Comparison of ENCODE assay signal across 35 mouse cellular contexts in genomic region chr4:82176723-82177122, GRCm38 (mm10).
"Had no signal": no experiment of that assay in that cellular context is flagged by ENCODE, and none has a peak within 500 bp of the region (broad histone marks: within the 10 kb centered on the region; RNA-seq: fewer than 3 reads in every experiment).

No protein-coding gene starts in this region.

- H3K4me2 ChIP-seq: heart, embryonic 11.5 days; heart, embryonic 12.5 days; heart, embryonic 13.5 days; heart, embryonic 15.5 days; hindbrain, embryonic 12.5 days; hindbrain, embryonic 13.5 days; hindbrain, embryonic 14.5 days; hindbrain, embryonic 15.5 days; intestine, embryonic 15.5 days; kidney, embryonic 15.5 days had no signal

- ATAC-seq: hindbrain, embryonic 16.5 days; hindbrain, postnatal 0 days; inflammation-experienced regulatory T-cells, adult 6 months; intestine, embryonic 15.5 days; intestine, embryonic 16.5 days; intestine, postnatal 0 days had no signal

- H3K9ac ChIP-seq: heart, embryonic 12.5 days; heart, embryonic 13.5 days; heart, embryonic 15.5 days; hindbrain, embryonic 12.5 days; hindbrain, embryonic 13.5 days; hindbrain, embryonic 14.5 days; hindbrain, embryonic 15.5 days; intestine, embryonic 15.5 days; kidney, embryonic 15.5 days had no signal

- DNase-seq: heart, postnatal 10 days; heart, postnatal 14 days; heart, postnatal 36 days; heart, postnatal 4 days; kidney, adult 11 months; kidney, adult 18-20 months; kidney, adult 2 months; kidney, adult 8-10 months; kidney, adult 9 months; kidney, postnatal 10 days; kidney, postnatal 14 days; kidney, postnatal 25 days; kidney, postnatal 36 days; kidney, postnatal 4 days; layer of hippocampus, adult 9-11 months; layer of hippocampus, postnatal 36 days had no signal

- H3K36me3 ChIP-seq: heart, embryonic 10.5 days; heart, embryonic 12.5 days; heart, embryonic 13.5 days; heart, embryonic 15.5 days; hindbrain, embryonic 10.5 days; hindbrain, embryonic 12.5 days; hindbrain, embryonic 13.5 days; hindbrain, embryonic 15.5 days; intestine, embryonic 15.5 days; kidney, embryonic 15.5 days had no signal

- H3K4me1 ChIP-seq: heart, embryonic 12.5 days; heart, embryonic 13.5 days; heart, embryonic 15.5 days; hindbrain, embryonic 10.5 days; hindbrain, embryonic 12.5 days; hindbrain, embryonic 13.5 days; hindbrain, embryonic 15.5 days; intestine, embryonic 15.5 days had no signal

- H3K9me3 ChIP-seq: heart, embryonic 10.5 days; heart, embryonic 12.5 days; heart, embryonic 15.5 days; hindbrain, embryonic 10.5 days; hindbrain, embryonic 12.5 days; hindbrain, embryonic 13.5 days; hindbrain, embryonic 15.5 days; intestine, embryonic 15.5 days; kidney, embryonic 15.5 days had no signal

- H3K27me3 ChIP-seq: heart, embryonic 12.5 days; heart, embryonic 13.5 days; heart, embryonic 15.5 days; hindbrain, embryonic 12.5 days; hindbrain, embryonic 13.5 days; hindbrain, embryonic 15.5 days; intestine, embryonic 15.5 days; kidney, embryonic 15.5 days had no signal

- H3K27ac ChIP-seq: heart, embryonic 10.5 days; heart, embryonic 13.5 days; heart, embryonic 15.5 days; hindbrain, embryonic 10.5 days; hindbrain, embryonic 12.5 days; hindbrain, embryonic 13.5 days; hindbrain, embryonic 14.5 days; hindbrain, embryonic 15.5 days; hindbrain, postnatal 0 days; intestine, embryonic 15.5 days; kidney, embryonic 15.5 days; kidney, postnatal 0 days; layer of hippocampus, adult 2 months had no signal

- H3K4me3 ChIP-seq: heart, embryonic 10.5 days; heart, embryonic 12.5 days; heart, embryonic 13.5 days; heart, embryonic 15.5 days; hindbrain, embryonic 10.5 days; hindbrain, embryonic 12.5 days; hindbrain, embryonic 13.5 days; hindbrain, embryonic 15.5 days; intestine, embryonic 15.5 days; kidney, embryonic 15.5 days; layer of hippocampus, adult 2 months had no signal
